Mouse (Mus musculus) limb, embryonic 11.5 days (tissue): ENCODE measurements around the gene Syt1. TPM values are rescaled to one million over a fixed set of nuclear protein-coding genes. Genes with fewer than 3 reads are reported as not detected.

ENCODE experiments used
- ATAC-seq: fragments of 200-750 bp; cut with Nextera tagmentation; 2 replicates; pipeline ENCODE4 v1.8.0; 2017; ENCODE audit warnings: low read depth; ENCODE audit not compliant: insufficient number of reproducible peaks, low FRiP score, low TSS enrichment
- DNase-seq: peaks from one replicate; pipeline ENCODE4 v3.0.0-alpha.2; 2015; ENCODE audit warnings: low spot score
- H3K27ac ChIP-seq: fragments of 300-500 bp; sonication (generic); replicated peaks from 2 replicates; pipeline ENCODE4 v1.5.1; 2014; ENCODE audit warnings: low read depth, mild to moderate bottlenecking, low read length
- H3K27me3 ChIP-seq: fragments of 300-500 bp; sonication (generic); 2 replicates; pipeline ENCODE4 v1.6.1; 2014; ENCODE audit warnings: mild to moderate bottlenecking, low read length, mixed read lengths; ENCODE audit not compliant: control insufficient read depth, insufficient read depth
- H3K36me3 ChIP-seq: fragments of 300-500 bp; sonication (generic); 2 replicates; pipeline ENCODE4 v1.6.1; 2014; ENCODE audit warnings: mild to moderate bottlenecking, low read length, moderate library complexity, mixed read lengths; ENCODE audit not compliant: control insufficient read depth, insufficient read depth
- H3K4me1 ChIP-seq: fragments of 300-500 bp; sonication (generic); 2 replicates; pipeline ENCODE4 v1.6.1; 2014; ENCODE audit warnings: low read length, mixed read lengths; ENCODE audit not compliant: control insufficient read depth, insufficient read depth
- H3K4me2 ChIP-seq: fragments of 300-500 bp; sonication (generic); 2 replicates; pipeline ENCODE4 v1.6.1; 2014; ENCODE audit warnings: low read depth, mild to moderate bottlenecking, moderate library complexity; ENCODE audit not compliant: severe bottlenecking
- H3K4me3 ChIP-seq: fragments of 300-500 bp; sonication (generic); 2 replicates; pipeline ENCODE4 v1.5.1; 2014; ENCODE audit warnings: low read depth, low read length
- H3K9ac ChIP-seq: fragments of 300-500 bp; sonication (generic); 2 replicates; pipeline ENCODE4 v1.6.1; 2014; ENCODE audit warnings: mild to moderate bottlenecking, low read length
- H3K9me3 ChIP-seq: fragments of 300-500 bp; sonication (generic); 2 replicates; pipeline ENCODE4 v1.6.1; 2016; ENCODE audit warnings: low read length; ENCODE audit not compliant: control insufficient read depth
- WGBS: fragments of 180-500 bp; shearing (Covaris S2); extraction: QIAGEN DNeasy Blood & Tissue Kit; methylation state at CpG from one replicate; pipeline ENCODE4 v1.1.7; 2014; 5-methylcytosine and 5-hydroxymethylcytosine counted together
- polyA plus RNA-seq: library from polyadenylated mRNA; unstranded; fragments of >200 nt; fragmentation: Nextera tagmentation; extraction: Ambion mirVana; gene quantifications from 2 replicates; pipeline ENCODE4 v1.2.1, GENCODE M21; 2014

Gene Syt1
- polyA plus RNA-seq, 1 experiment from 2014 or later = 0.32 TPM

DNA sequence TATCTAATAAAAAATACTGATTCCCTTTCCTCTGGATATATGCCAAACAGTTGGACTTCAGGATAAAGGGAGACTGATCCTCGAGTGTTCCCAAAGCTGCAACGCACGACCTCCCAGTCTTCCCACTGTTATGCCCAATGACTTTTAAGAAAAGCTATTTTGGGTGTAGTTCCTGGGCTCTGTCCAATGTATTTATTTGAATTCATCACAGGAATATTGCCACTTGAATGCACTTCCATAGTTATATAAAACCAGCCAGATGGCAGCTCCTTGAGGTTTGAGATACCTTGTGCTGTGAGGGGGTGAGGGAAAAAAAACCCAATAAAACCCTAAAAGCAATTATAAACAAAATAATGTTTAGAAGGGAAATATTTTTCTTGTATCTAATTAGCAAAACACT, 285.9 kb downstream of the Syt1 start:
- Histone ChIP-seq H3K4me1 (no peaks in the 10 kb centered on the region), H3K9ac (no peak overlapping the region), H3K36me3 (no peaks in the 10 kb centered on the region), H3K4me3 (no peak overlapping the region), H3K9me3 (no peaks in the 10 kb centered on the region), H3K27ac (no peak overlapping the region), H3K27me3 (no peaks in the 10 kb centered on the region), H3K4me2 (no peak overlapping the region)
- WGBS = 89% methylated on average over 3 of the region's 3 CpGs
- DNase-seq (no peak), ATAC-seq (no peak)

DNA sequence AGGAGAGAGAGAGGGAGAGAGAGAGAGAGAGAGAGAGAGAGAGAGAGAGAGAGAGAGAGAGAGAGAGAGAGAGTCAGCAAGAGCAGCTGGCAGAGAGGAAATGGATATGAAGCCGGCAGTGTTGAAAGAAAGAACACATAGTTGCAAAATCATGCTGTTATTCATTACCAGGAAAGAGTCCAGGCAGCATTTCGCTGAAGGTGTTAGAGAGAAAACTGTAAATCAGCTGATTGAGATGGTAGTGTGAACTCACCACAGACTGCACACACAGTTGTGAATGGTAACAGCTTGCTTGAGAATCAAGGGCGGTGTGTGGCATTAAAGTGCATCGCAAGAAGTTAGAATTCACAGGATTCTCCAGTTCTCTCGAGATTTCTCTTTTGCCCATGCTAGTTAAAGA, 300.3 kb downstream of the Syt1 start:
- Histone ChIP-seq H3K4me3 (no peak overlapping the region), H3K27me3 (no peaks in the 10 kb centered on the region), H3K27ac (no peak overlapping the region), H3K4me2 (no peak overlapping the region), H3K9me3 (no peaks in the 10 kb centered on the region), H3K9ac (no peak overlapping the region), H3K36me3 (no peaks in the 10 kb centered on the region), H3K4me1 (no peaks in the 10 kb centered on the region)
- WGBS = 70% methylated on average over 5 of the region's 5 CpGs
- no peak for ATAC-seq
- no peak for DNase-seq

DNA sequence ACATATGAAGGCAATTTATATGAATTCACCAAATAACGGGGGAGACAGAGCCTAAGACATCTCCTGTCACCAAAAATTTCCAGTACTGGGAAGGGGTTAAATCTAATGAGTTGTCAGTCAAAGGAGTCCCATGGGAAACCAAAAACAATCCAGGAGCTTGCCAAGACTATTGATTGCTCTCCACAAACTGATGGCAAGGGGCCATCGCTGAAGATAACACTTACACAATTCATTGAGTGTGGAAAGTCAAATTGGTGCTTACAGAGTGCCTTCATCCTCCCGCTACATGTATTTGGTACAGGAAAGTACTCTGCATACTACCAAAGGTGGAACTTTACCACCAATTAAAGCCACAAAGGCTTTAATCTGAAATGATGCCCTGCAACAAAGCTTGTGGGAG, 305.1 kb downstream of the Syt1 start:
- no peak overlapping the region for H3K4me2 ChIP-seq
- H3K27me3 ChIP-seq = no peaks in the 10 kb centered on the region
- H3K4me1 ChIP-seq = no peaks in the 10 kb centered on the region
- no peaks in the 10 kb centered on the region for H3K9me3 ChIP-seq
- ATAC-seq (no peak), DNase-seq (no peak)
- H3K36me3 ChIP-seq = no peaks in the 10 kb centered on the region
- no peak overlapping the region for H3K27ac ChIP-seq
- 94% methylated on average over 3 of the region's 3 CpGs for WGBS
- H3K4me3 ChIP-seq = no peak overlapping the region
- no peak overlapping the region for H3K9ac ChIP-seq

GRCm38 (mm10) chr10:108701361-108702128, 309.2 kb downstream of the Syt1 start:
- Histone ChIP-seq H3K27me3 (no peaks in the 10 kb centered on the region), H3K4me1 (no peaks in the 10 kb centered on the region), H3K27ac (no peak overlapping the region), H3K9ac (no peak overlapping the region), H3K36me3 (no peaks in the 10 kb centered on the region), H3K4me2 (no peak overlapping the region), H3K4me3 (no peak overlapping the region), H3K9me3 (no peaks in the 10 kb centered on the region)
- DNase-seq (no peak), ATAC-seq (no peak)
- WGBS = 88% methylated on average over 14 of the region's 14 CpGs

DNA sequence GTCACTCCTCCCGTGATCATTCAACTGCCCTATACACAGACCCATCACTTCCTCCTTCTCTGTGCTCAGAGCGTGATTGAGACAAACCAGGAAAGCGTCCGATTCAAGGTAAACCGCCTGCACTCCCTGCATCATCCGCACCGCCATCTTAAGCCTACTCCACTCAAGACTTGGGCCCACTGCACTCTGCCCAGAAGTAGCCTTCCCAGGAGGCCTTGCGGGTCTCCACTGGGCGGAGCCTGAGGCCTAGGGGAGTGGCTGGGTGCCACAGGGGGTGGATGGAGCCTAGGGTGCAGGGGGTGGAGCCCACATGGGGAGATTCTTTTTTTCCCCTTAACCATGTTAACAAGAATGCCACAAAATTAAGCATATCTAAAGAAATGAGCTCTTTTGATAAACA, 310.8 kb downstream of the Syt1 start, which contains the start of gene Gm5136:
Gm5136 (minus strand) TSS at position 215 of the 400 bp plus-strand sequence.
- Histone ChIP-seq H3K27ac (no peak within 1 kb of the TSS), H3K9me3 (no peaks in the 10 kb centered on the region), H3K4me2 (no peak within 1 kb of the TSS), H3K27me3 (no peaks in the 10 kb centered on the region), H3K9ac (no peak within 1 kb of the TSS), H3K4me1 (no peaks in the 10 kb centered on the region), H3K4me3 (no peak within 1 kb of the TSS), H3K36me3 (no peaks in the 10 kb centered on the region)
- peak; percentile 40; the same call in 1 of the 2 replicates for ATAC-seq
- DNase-seq = no peak
- WGBS = 94% methylated on average over 9 of the region's 9 CpGs

DNA sequence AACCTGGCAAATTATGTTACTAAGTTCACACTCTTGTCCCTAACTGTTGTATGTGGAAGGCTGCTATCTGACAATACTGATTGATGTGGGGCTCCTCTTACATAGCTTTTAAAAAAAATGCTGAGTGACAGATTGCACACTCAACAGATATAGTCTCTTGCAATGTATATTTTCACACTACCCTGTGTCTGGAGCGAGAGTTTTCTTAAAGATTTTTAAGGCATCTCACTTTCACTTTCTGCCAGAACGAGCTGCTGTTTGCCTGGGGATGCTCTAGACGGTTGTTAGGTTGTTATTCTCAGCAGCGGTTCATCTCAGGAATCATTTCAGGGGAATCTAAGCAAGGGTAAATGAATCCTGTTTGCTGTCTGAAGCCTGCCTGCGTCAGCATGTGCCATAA, 313.7 kb downstream of the Syt1 start:
- 73% methylated on average over 5 of the region's 5 CpGs for WGBS
- Histone ChIP-seq H3K4me1 (no peaks in the 10 kb centered on the region), H3K36me3 (no peaks in the 10 kb centered on the region), H3K9ac (no peak overlapping the region), H3K27me3 (no peaks in the 10 kb centered on the region), H3K9me3 (no peaks in the 10 kb centered on the region), H3K4me2 (no peak overlapping the region), H3K4me3 (no peak overlapping the region), H3K27ac (no peak overlapping the region)
- no peak for DNase-seq
- no peak for ATAC-seq

- no peak overlapping the region for H3K4me3 ChIP-seq
- no peak for ATAC-seq
These were observed 319.8 kb downstream of the Syt1 start for GRCm38 (mm10) chr10:108690954-108691353.

GRCm38 (mm10) chr10:108686696-108687095, 324.1 kb downstream of the Syt1 start:
- WGBS = 89% methylated on average over 4 of the region's 4 CpGs
- ATAC-seq (no peak), DNase-seq (no peak)
- H3K27ac ChIP-seq = no peak overlapping the region
- no peak overlapping the region for H3K4me3 ChIP-seq
- H3K4me1 ChIP-seq = no peaks in the 10 kb centered on the region
- H3K9me3 ChIP-seq = no peaks in the 10 kb centered on the region
- H3K4me2 ChIP-seq = no peak overlapping the region
- H3K27me3 ChIP-seq = no peaks in the 10 kb centered on the region
- H3K36me3 ChIP-seq = no peaks in the 10 kb centered on the region
- H3K9ac ChIP-seq = no peak overlapping the region

More at GRCm38 (mm10) chr10:108690954-108691353, 319.8 kb downstream of the Syt1 start:
- H3K27me3 ChIP-seq = no peaks in the 10 kb centered on the region
- no peak overlapping the region for H3K4me2 ChIP-seq
- no peaks in the 10 kb centered on the region for H3K9me3 ChIP-seq
- no peak for DNase-seq
- H3K36me3 ChIP-seq = no peaks in the 10 kb centered on the region
- no peak overlapping the region for H3K27ac ChIP-seq
- H3K9ac ChIP-seq = no peak overlapping the region
- WGBS = 72% methylated on average over 9 of the region's 9 CpGs
- no peaks in the 10 kb centered on the region for H3K4me1 ChIP-seq
